Mouse (Mus musculus) ES-Bruce4 (cell line): ENCODE measurements around the gene Ehmt1.

Experiments
- CTCF ChIP-seq: IDR thresholded peaks from one replicate; pipeline ENCODE4 v1.8.1; 2011; ENCODE audit warnings: low read depth, low read length
- EP300 ChIP-seq: IDR thresholded peaks from 2 replicates; pipeline ENCODE4 v1.6.1; 2011; ENCODE audit warnings: low read depth, low read length; ENCODE audit not compliant: insufficient read depth
- POLR2A ChIP-seq: IDR thresholded peaks from one replicate; pipeline ENCODE4 v1.8.1; 2011; ENCODE audit warnings: low read length; ENCODE audit not compliant: insufficient read depth

GRCm38 (mm10) chr2:24752599-24752998 is 166.8 kb downstream of the Ehmt1 start:
- TF ChIP-seq CTCF: no peak
- TF ChIP-seq EP300: no peak
- no peak for TF ChIP-seq POLR2A
